Mouse (Mus musculus): ENCODE results near the gene Akap1. TPM values are rescaled to one million over a fixed set of nuclear protein-coding genes. Genes with fewer than 3 reads are reported as not detected.
A peak's percentile ranks its signal among the peaks of the same experiment; 100 is the strongest.
"Not testable (repeated sequence)": the region's sequence is repeated elsewhere in the genome, so short reads cannot be mapped to it uniquely, and the experiment has no call there.

The Akap1 gene
- polyA plus RNA-seq, 1 experiment from 2014 or later = 8.7 TPM

DNA sequence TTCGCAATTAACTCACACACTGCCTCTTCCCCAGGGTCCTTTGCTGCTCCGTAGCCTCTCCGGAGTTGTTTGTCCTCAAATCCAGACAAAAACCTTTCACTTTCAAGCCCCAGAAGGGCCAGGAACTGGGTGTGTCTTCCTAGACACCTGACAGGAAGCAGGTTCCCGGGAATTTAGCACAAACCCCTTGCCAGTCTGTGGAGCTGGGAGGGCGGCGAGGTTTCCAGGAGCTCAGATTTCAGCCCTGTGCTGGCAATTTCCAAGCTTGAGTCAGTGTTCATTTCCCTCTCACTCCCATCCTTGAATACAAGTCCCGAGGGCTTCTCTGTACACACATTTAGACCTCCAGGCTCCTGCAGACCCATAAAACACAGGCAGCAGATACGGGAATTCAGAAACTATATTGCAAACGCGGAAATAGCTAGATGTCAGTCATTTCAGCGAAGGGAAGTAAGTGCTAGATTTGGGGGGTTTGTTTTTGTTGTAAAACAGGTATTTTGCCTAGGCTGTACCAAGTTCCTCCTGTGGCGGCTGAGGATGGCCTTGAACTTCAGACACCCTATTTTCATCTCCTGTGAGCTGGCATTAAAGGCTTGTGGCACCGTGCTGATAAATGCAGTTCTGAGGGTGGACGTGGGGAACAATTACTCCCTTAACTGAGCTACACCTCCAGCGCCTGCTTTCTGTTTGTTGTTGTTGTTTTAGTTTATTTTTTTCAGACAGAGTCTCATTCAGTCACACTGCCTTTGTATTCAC, 33.4 kb upstream of the Akap1 start:
- Histone ChIP-seq H3K36me3 (replicated peaks) (no peaks in the 10 kb centered on the region), H3K9me3 (replicated peaks) (no peaks in the 10 kb centered on the region), H3K9ac (no peak overlapping the region), H3K4me1 (replicated peaks) (no peaks in the 10 kb centered on the region), H3K4me2 (no peak overlapping the region), H3K27ac (replicated peaks) (no peak overlapping the region), H3K27me3 (peaks cover 14% of the 10 kb centered on the region), H3K4me3 (replicated peaks) (no peak overlapping the region)
- ATAC-seq (ENCODE audit: insufficient read depth) = no peak
- WGBS (ENCODE audit: insufficient replicate concordance) = 40% methylated on average over 15 of the region's 15 CpGs

- H3K9me3 ChIP-seq (replicated peaks); H3K4me1 ChIP-seq (replicated peaks); H3K36me3 ChIP-seq (replicated peaks); H3K27ac ChIP-seq (replicated peaks); ATAC-seq (ENCODE audit: insufficient read depth); H3K9ac ChIP-seq: not testable (repeated sequence)
- Histone ChIP-seq H3K4me3 (replicated peaks) (peak overlapping the region; percentile 44), H3K4me2 (peak overlapping the region; percentile 37; the same call in 1 of the 2 replicates), H3K27me3 (peaks cover 14% of the 10 kb centered on the region)
- 39% methylated on average over 36 of the region's 39 CpGs for WGBS (ENCODE audit: insufficient replicate concordance)
Observed at GRCm38 (mm10) chr11:88895800-88896232, 31.4 kb upstream of the Akap1 start.

DNA sequence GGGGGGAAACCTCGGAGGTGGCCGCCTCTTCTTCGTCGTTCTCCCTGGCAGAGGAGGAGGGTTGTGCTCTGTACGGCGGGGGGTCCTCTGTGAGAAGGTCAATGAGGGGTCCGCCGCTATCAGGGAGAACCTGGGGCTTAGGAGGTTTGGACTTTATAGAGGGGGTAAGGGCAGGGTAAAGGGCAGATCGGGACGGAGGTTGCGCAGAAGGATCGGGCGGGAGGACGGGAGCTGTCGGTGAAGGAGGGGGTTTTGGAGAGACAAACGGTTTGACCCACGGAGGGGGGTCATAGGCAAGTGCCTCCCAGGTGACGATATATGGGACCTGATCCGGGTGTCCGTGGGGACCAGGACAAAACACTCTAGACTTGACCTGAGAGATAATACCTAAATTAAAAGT, 30.8 kb upstream of the Akap1 start:
- peaks cover 14% of the 10 kb centered on the region for H3K27me3 ChIP-seq
- H3K4me2 ChIP-seq = peak overlapping the region; percentile 44
- 41% methylated on average over 17 of the region's 20 CpGs for WGBS (ENCODE audit: insufficient replicate concordance)
- H3K27ac ChIP-seq (replicated peaks); ATAC-seq (ENCODE audit: insufficient read depth); H3K36me3 ChIP-seq (replicated peaks); H3K4me1 ChIP-seq (replicated peaks); H3K9me3 ChIP-seq (replicated peaks); H3K9ac ChIP-seq: not testable (repeated sequence)
- H3K4me3 ChIP-seq (replicated peaks) = peak overlapping the region; percentile 44; the same call in 1 of the 2 replicates

GRCm38 (mm10) chr11:88894279-88894678, 29.9 kb upstream of the Akap1 start:
- H3K4me1 ChIP-seq (replicated peaks); H3K9ac ChIP-seq; ATAC-seq (ENCODE audit: insufficient read depth); H3K27ac ChIP-seq (replicated peaks); H3K4me3 ChIP-seq (replicated peaks); H3K9me3 ChIP-seq (replicated peaks); H3K36me3 ChIP-seq (replicated peaks); H3K4me2 ChIP-seq: not testable (repeated sequence)
- peaks cover 14% of the 10 kb centered on the region for H3K27me3 ChIP-seq
- WGBS (ENCODE audit: insufficient replicate concordance) = 88% methylated on average over 11 of the region's 14 CpGs

GRCm38 (mm10) chr11:88893501-88893900, 29.1 kb upstream of the Akap1 start:
- not testable (repeated sequence) for H3K27ac ChIP-seq (replicated peaks); H3K4me1 ChIP-seq (replicated peaks); H3K4me2 ChIP-seq; H3K9ac ChIP-seq; H3K9me3 ChIP-seq (replicated peaks); ATAC-seq (ENCODE audit: insufficient read depth); H3K4me3 ChIP-seq (replicated peaks); H3K36me3 ChIP-seq (replicated peaks)
- WGBS (ENCODE audit: insufficient replicate concordance) = 63% methylated on average over 2 of the region's 8 CpGs
- peaks cover 14% of the 10 kb centered on the region for H3K27me3 ChIP-seq

- H3K27ac ChIP-seq (replicated peaks); ATAC-seq (ENCODE audit: insufficient read depth); H3K4me1 ChIP-seq (replicated peaks); H3K36me3 ChIP-seq (replicated peaks); H3K4me2 ChIP-seq; H3K9me3 ChIP-seq (replicated peaks); H3K9ac ChIP-seq; H3K27me3 ChIP-seq; H3K4me3 ChIP-seq (replicated peaks): not testable (repeated sequence)
- 78% methylated on average over 23 of the region's 24 CpGs for WGBS (ENCODE audit: insufficient replicate concordance)
Observed at GRCm38 (mm10) chr11:88892789-88893188, 28.4 kb upstream of the Akap1 start.

DNA sequence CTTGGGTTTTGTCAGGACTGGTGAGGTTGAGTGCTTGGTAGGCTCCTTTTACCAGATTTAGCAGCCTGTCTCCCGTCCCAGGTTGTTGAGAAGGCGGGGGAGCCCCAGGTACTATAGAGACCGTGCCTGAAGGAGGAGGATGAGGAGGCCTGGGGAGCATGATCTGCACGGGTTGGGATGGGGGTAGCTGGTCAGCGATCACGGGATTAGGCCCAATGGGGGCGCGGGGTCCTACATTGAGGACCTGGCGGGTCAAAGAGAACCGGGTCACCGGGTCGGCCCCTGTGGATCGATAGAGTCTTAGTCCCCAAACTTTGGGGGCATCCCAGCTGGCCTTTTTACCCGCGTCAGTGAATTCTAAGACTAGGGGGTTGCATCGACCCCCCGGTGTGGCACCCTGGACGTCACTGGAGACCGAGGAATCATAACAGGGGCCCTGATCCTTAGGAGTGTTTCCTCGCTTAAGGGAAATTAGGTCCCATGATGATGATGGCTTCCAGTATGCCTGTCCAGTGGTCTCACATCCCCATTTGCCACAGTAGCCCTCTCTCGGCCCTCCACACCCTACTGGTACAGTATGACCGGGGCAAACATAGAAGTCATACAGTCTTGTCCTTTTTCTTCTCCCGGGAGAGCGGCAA, 27.7 kb upstream of the Akap1 start:
- not testable (repeated sequence) for H3K4me3 ChIP-seq (replicated peaks); H3K9me3 ChIP-seq (replicated peaks); H3K4me1 ChIP-seq (replicated peaks); H3K27me3 ChIP-seq; H3K4me2 ChIP-seq; H3K9ac ChIP-seq; H3K27ac ChIP-seq (replicated peaks); H3K36me3 ChIP-seq (replicated peaks); ATAC-seq (ENCODE audit: insufficient read depth)
- 77% methylated on average over 23 of the region's 24 CpGs for WGBS (ENCODE audit: insufficient replicate concordance)

DNA sequence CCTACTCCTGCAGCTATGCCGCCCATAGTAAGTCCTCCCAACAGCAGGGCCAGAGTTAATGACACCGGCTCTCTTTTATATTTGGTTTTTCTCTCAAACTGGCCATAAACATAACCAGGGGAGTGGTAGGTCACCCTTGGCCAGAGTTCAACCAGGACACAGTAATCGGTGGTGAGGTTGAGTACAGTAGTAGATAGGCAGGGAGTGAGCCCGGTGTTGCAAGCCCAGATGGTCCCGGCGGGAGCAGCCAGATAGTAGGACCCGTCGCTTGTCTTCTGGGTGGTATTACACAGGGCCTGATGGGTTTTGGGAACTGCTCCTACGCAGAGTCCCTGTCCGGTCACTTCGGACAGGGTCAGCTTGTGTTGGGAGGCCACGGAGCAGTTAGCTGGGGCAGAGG, 27.1 kb upstream of the Akap1 start:
- H3K27ac ChIP-seq (replicated peaks); H3K4me2 ChIP-seq; H3K36me3 ChIP-seq (replicated peaks); H3K9ac ChIP-seq; H3K27me3 ChIP-seq; ATAC-seq (ENCODE audit: insufficient read depth); H3K4me1 ChIP-seq (replicated peaks); H3K9me3 ChIP-seq (replicated peaks); H3K4me3 ChIP-seq (replicated peaks): not testable (repeated sequence)
- WGBS (ENCODE audit: insufficient replicate concordance) = 86% methylated on average over 11 of the region's 12 CpGs

DNA sequence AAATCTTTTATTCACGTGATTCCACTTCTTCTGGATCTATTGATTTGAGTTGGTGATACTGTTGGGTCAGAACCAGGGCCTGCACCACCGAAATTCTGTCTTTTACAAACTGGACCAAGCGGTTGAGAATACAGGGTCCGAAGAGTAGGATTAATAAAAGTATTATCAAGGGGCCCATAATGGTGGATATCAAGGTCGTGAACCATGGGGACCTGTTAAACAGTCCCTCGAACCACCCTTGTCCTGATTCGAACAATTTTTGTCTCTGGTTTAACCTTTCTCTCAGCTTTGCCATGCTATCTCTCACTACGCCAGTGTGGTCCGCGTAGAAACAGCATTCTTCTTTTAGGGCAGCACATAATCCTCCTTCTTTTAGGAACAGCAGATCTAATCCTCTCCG, 26.5 kb upstream of the Akap1 start:
- H3K9me3 ChIP-seq (replicated peaks); H3K9ac ChIP-seq; ATAC-seq (ENCODE audit: insufficient read depth); H3K27ac ChIP-seq (replicated peaks); H3K4me2 ChIP-seq; H3K4me3 ChIP-seq (replicated peaks); H3K36me3 ChIP-seq (replicated peaks); H3K27me3 ChIP-seq; H3K4me1 ChIP-seq (replicated peaks): not testable (repeated sequence)
- 87% methylated on average over 8 of the region's 11 CpGs for WGBS (ENCODE audit: insufficient replicate concordance)

DNA sequence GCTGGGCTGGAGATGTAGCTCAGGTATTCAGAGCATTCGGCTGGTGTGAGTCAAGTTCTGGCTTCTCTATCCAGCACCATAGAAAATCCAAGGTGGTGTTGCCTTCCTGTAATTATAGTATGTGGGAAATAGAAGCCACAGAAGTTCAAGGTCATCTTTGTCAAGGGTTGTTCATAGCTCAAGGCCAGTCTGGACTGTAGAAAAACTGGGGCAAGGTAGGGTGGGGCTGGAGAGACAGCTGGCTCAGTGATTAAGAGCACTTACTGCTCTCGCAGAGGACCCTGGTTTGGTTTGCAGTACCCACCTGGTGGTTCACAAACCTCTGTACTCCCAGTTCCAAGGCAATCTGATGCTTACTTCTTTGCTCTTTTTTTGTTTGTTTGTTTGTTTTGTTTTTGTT, 24.6 kb upstream of the Akap1 start:
- Histone ChIP-seq H3K9me3 (replicated peaks) (no peaks in the 10 kb centered on the region), H3K27ac (replicated peaks) (no peak overlapping the region), H3K27me3 (no peaks in the 10 kb centered on the region), H3K9ac (no peak overlapping the region), H3K36me3 (replicated peaks) (no peaks in the 10 kb centered on the region), H3K4me2 (no peak overlapping the region), H3K4me3 (replicated peaks) (no peak overlapping the region), H3K4me1 (replicated peaks) (no peaks in the 10 kb centered on the region)
- ATAC-seq (ENCODE audit: insufficient read depth) = no peak
- 60% methylated on average over 2 of the region's 2 CpGs for WGBS (ENCODE audit: insufficient replicate concordance)

DNA sequence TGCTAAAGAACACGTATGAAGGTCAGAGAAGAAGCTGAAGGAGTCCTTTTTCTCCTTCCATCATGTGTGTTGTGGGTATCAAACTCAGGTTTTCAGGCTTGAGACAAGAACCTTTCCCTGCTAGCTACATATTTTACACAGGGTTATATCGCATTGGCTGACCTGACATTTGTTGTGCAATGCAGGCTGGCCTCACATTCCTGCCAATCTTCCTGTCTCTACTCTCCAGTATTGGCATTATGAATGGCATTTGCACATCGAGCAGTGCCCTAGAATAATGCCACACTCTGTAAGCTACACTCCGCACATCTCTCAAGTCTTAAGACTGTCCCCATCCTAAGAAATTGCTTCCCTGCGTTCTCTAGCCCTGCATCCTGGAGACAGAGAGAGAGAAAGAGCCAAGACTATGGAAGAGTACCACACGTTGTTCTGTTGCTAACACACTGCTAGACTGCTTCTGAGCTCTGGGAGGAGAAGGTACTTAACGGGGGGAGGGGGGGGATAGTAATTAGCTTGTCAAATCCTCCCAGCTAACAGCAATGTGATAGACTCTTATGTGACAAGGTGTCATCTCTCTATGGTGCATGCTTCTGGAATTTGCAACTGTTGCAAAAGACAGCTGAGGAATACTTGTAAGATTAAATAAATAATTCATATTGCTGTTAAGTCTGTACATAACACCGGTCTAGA, 20.1 kb upstream of the Akap1 start:
- no peak overlapping the region for H3K9ac ChIP-seq
- no peak overlapping the region for H3K4me2 ChIP-seq
- no peaks in the 10 kb centered on the region for H3K9me3 ChIP-seq (replicated peaks)
- no peaks in the 10 kb centered on the region for H3K27me3 ChIP-seq
- no peaks in the 10 kb centered on the region for H3K36me3 ChIP-seq (replicated peaks)
- H3K27ac ChIP-seq (replicated peaks) = no peak overlapping the region
- H3K4me1 ChIP-seq (replicated peaks) = no peaks in the 10 kb centered on the region
- no peak overlapping the region for H3K4me3 ChIP-seq (replicated peaks)
- ATAC-seq (ENCODE audit: insufficient read depth) = no peak
- WGBS (ENCODE audit: insufficient replicate concordance) = 56% methylated on average over 8 of the region's 8 CpGs
